Mouse (Mus musculus): ENCODE results near the gene Gm20518. TPM values are rescaled to one million over a fixed set of nuclear protein-coding genes. Genes with fewer than 3 reads are reported as not detected.

Gm20518 gene
- polyA plus RNA-seq, 1 experiment from 2014 or later: 0.54 TPM

GRCm38 (mm10) chr16:17813173-17813572, 78.3 kb downstream of the Gm20518 start:
- Histone ChIP-seq H3K4me1 (ENCODE audit: control insufficient read depth, insufficient read depth, low read length) (peaks cover 14% of the 10 kb centered on the region), H3K4me3 (replicated peaks; ENCODE audit: low read depth, low read length) (no peak overlapping the region), H3K36me3 (ENCODE audit: control insufficient read depth, insufficient read depth, low read length) (no peaks in the 10 kb centered on the region), H3K9ac (replicated peaks; ENCODE audit: low read length) (no peak overlapping the region), H3K4me2 (ENCODE audit: low read length) (no peak overlapping the region), H3K27me3 (ENCODE audit: control insufficient read depth, insufficient read depth, low read length) (peaks cover 8% of the 10 kb centered on the region; the same call in 1 of the 2 replicates), H3K9me3 (ENCODE audit: control insufficient read depth, low read length) (no peaks in the 10 kb centered on the region), H3K27ac (replicated peaks; ENCODE audit: low read depth, low read length) (no peak overlapping the region)
- ATAC-seq (ENCODE audit: low FRiP score, low TSS enrichment): no peak
- WGBS: 63% methylated on average over 4 of the region's 4 CpGs
- DNase-seq: no peak

GRCm38 (mm10) chr16:17812120-17812519, 79.4 kb downstream of the Gm20518 start:
- 8% methylated on average over 5 of the region's 5 CpGs for WGBS
- Histone ChIP-seq H3K9me3 (ENCODE audit: control insufficient read depth, low read length) (no peaks in the 10 kb centered on the region), H3K4me3 (replicated peaks; ENCODE audit: low read depth, low read length) (no peak overlapping the region), H3K4me2 (ENCODE audit: low read length) (no peak overlapping the region), H3K27ac (replicated peaks; ENCODE audit: low read depth, low read length) (no peak overlapping the region), H3K36me3 (ENCODE audit: control insufficient read depth, insufficient read depth, low read length) (no peaks in the 10 kb centered on the region), H3K27me3 (ENCODE audit: control insufficient read depth, insufficient read depth, low read length) (peaks cover 8% of the 10 kb centered on the region; the same call in 1 of the 2 replicates), H3K9ac (replicated peaks; ENCODE audit: low read length) (no peak overlapping the region), H3K4me1 (ENCODE audit: control insufficient read depth, insufficient read depth, low read length) (peaks cover 14% of the 10 kb centered on the region)
- ATAC-seq (ENCODE audit: low FRiP score, low TSS enrichment) (no peak), DNase-seq (peak; percentile 84)

- ATAC-seq (ENCODE audit: low FRiP score, low TSS enrichment) (no peak), DNase-seq (peak; percentile 56)
- H3K4me2 ChIP-seq (ENCODE audit: low read length): no peak overlapping the region
- H3K27ac ChIP-seq (replicated peaks; ENCODE audit: low read depth, low read length): no peak overlapping the region
- 25% methylated on average over 7 of the region's 7 CpGs for WGBS
- no peak overlapping the region for H3K4me3 ChIP-seq (replicated peaks; ENCODE audit: low read depth, low read length)
- H3K36me3 ChIP-seq (ENCODE audit: control insufficient read depth, insufficient read depth, low read length): no peaks in the 10 kb centered on the region
- H3K27me3 ChIP-seq (ENCODE audit: control insufficient read depth, insufficient read depth, low read length): peaks cover 27% of the 10 kb centered on the region
- no peak overlapping the region for H3K9ac ChIP-seq (replicated peaks; ENCODE audit: low read length)
- peaks cover 10% of the 10 kb centered on the region for H3K4me1 ChIP-seq (ENCODE audit: control insufficient read depth, insufficient read depth, low read length)
- H3K9me3 ChIP-seq (ENCODE audit: control insufficient read depth, low read length): no peaks in the 10 kb centered on the region
These were observed 81.8 kb downstream of the Gm20518 start for GRCm38 (mm10) chr16:17809711-17810110.

DNA sequence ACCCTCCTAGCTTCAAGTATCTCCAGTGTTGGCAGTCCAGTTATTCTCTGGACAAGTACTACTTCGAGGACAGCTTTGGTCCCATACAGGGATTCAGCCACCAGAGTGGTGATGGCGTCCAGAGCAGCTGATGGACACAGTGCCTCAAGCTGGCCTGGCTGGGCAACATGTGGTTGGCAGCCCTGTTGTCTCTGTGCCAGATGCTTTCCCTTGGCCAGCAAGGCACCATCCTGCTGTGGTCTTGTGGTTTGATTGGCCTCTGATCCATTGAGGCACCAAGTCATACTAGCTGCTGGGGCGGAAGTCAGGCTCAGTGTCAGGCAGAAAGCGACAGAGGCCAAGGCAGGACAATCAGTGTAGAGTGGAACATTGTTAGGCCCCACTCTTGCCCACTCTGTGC, 82.3 kb downstream of the Gm20518 start:
- no peak overlapping the region for H3K4me3 ChIP-seq (replicated peaks; ENCODE audit: low read depth, low read length)
- peaks cover 10% of the 10 kb centered on the region for H3K4me1 ChIP-seq (ENCODE audit: control insufficient read depth, insufficient read depth, low read length)
- H3K4me2 ChIP-seq (ENCODE audit: low read length): no peak overlapping the region
- no peaks in the 10 kb centered on the region for H3K36me3 ChIP-seq (ENCODE audit: control insufficient read depth, insufficient read depth, low read length)
- H3K27me3 ChIP-seq (ENCODE audit: control insufficient read depth, insufficient read depth, low read length): peaks cover 32% of the 10 kb centered on the region
- no peaks in the 10 kb centered on the region for H3K9me3 ChIP-seq (ENCODE audit: control insufficient read depth, low read length)
- DNase-seq: no peak
- no peak for ATAC-seq (ENCODE audit: low FRiP score, low TSS enrichment)
- 86% methylated on average over 4 of the region's 4 CpGs for WGBS
- H3K9ac ChIP-seq (replicated peaks; ENCODE audit: low read length): no peak overlapping the region
- H3K27ac ChIP-seq (replicated peaks; ENCODE audit: low read depth, low read length): no peak overlapping the region

DNA sequence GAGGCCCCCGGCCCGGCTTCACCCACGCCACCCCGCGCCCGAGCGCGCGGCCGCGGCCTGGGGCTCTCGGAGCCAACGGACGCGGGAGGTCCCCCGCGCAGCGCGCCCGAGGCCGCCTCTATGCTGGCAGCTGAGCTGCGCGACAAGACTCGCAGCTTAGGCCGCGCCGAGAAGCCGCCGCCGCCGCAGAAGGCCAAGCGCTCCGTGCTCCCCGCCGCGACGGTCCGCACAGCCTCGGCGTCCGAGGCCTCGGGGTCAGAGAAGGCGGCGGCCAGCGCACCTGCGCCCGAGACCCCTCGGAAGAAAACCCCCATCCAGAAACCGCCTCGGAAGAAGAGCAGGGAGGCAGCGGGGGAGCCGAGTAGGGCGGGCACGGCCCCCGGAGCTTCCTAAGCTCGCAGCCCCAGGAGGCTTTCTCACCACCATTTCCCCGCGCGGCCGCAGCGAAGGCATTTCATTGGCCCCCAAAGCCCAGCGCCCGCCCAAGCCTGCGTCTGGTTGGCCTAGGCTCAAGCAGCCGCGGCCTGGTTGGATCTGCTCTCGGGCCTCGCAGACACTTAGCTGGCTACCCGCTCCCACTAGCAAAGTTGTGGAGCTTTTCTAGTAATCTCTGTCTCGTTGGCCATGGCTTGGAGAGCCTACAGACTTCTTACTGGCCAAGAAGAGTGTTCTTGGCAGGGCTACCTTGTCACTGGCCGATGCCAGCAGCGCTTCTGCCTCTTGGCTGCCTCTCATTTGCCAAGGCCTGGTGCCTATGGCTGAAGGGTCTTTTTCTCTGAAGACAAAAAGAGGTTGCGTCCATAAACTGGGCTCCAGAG, 84.1 kb downstream of the Gm20518 start:
- H3K4me2 ChIP-seq (ENCODE audit: low read length): peak overlapping the region; percentile 97
- H3K4me3 ChIP-seq (replicated peaks; ENCODE audit: low read depth, low read length): peak overlapping the region; percentile 61
- peak overlapping the region; percentile 85 for H3K27ac ChIP-seq (replicated peaks; ENCODE audit: low read depth, low read length)
- H3K27me3 ChIP-seq (ENCODE audit: control insufficient read depth, insufficient read depth, low read length): peaks cover 49% of the 10 kb centered on the region
- WGBS: 2% methylated on average over 72 of the region's 73 CpGs
- peak; percentile 97 for DNase-seq
- H3K4me1 ChIP-seq (ENCODE audit: control insufficient read depth, insufficient read depth, low read length): peaks cover 22% of the 10 kb centered on the region
- no peaks in the 10 kb centered on the region for H3K36me3 ChIP-seq (ENCODE audit: control insufficient read depth, insufficient read depth, low read length)
- no peaks in the 10 kb centered on the region for H3K9me3 ChIP-seq (ENCODE audit: control insufficient read depth, low read length)
- H3K9ac ChIP-seq (replicated peaks; ENCODE audit: low read length): peak overlapping the region; percentile 89
- ATAC-seq (ENCODE audit: low FRiP score, low TSS enrichment): peak; percentile 85

DNA sequence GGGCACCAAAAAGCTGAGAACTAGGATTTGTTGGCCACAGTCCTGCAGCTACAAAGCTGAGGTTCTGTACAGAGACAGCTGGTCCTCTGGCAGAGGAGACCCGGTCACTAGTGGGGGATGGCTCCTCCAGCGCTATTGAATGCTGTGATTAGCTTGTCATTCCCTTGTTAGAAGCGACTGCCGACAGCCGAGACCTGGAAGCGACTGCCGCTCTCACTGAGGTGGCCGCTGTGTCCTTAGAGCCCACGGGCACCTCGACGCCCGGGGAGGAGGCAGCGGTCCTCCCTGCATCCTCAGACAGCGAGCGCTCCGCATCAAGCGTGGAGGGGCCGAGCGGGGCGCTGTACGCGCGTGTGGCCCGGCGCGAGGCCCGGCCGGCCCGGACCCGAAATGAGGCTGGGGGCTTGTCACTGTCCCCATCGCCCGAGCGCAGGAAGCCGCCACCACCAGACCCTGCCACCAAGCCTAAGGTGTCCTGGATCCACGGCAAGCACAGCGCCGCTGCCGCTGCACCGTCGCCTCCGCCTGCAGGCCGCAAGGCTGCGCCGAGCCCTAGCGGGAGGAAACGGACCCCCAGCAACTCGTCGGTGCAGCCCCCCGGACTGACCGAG, 84.8 kb downstream of the Gm20518 start:
- peak overlapping the region; percentile 97 for H3K4me2 ChIP-seq (ENCODE audit: low read length)
- H3K36me3 ChIP-seq (ENCODE audit: control insufficient read depth, insufficient read depth, low read length): no peaks in the 10 kb centered on the region
- DNase-seq (no peak), ATAC-seq (ENCODE audit: low FRiP score, low TSS enrichment) (peak; percentile 13; the same call in 1 of the 2 replicates)
- H3K27ac ChIP-seq (replicated peaks; ENCODE audit: low read depth, low read length): peak overlapping the region; percentile 85
- peaks cover 56% of the 10 kb centered on the region for H3K27me3 ChIP-seq (ENCODE audit: control insufficient read depth, insufficient read depth, low read length)
- peak overlapping the region; percentile 61 for H3K4me3 ChIP-seq (replicated peaks; ENCODE audit: low read depth, low read length)
- H3K9ac ChIP-seq (replicated peaks; ENCODE audit: low read length): peak overlapping the region; percentile 89
- under 1% methylated on average over 50 of the region's 50 CpGs for WGBS
- no peaks in the 10 kb centered on the region for H3K9me3 ChIP-seq (ENCODE audit: control insufficient read depth, low read length)
- H3K4me1 ChIP-seq (ENCODE audit: control insufficient read depth, insufficient read depth, low read length): peaks cover 24% of the 10 kb centered on the region

DNA sequence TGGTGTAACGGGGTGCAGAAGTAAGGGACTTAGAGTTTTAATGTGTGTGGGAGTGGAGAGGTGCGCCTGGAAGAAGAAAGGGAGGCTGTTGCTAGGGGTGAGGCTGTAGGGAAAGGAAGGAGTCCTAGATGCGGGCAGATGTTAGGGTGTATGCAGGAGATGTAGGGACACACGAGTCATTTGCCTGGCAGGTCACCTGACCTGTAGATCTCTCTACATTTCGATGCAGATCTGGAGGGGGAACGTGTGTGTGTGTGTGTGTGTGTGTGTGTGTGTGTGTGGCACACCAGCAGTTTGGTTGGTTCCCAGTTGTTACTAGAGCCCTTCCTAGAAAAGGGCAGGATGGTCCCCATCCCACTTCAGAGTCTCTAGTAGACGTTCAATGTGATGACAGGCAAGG, 86.5 kb downstream of the Gm20518 start:
- 4% methylated on average over 7 of the region's 7 CpGs for WGBS
- no peak overlapping the region for H3K27ac ChIP-seq (replicated peaks; ENCODE audit: low read depth, low read length)
- H3K4me3 ChIP-seq (replicated peaks; ENCODE audit: low read depth, low read length): no peak overlapping the region; the same call in 1 of the 2 replicates
- peak overlapping the region; percentile 53 for H3K4me2 ChIP-seq (ENCODE audit: low read length)
- no peaks in the 10 kb centered on the region for H3K9me3 ChIP-seq (ENCODE audit: control insufficient read depth, low read length)
- ATAC-seq (ENCODE audit: low FRiP score, low TSS enrichment) (no peak), DNase-seq (no peak)
- peaks cover 24% of the 10 kb centered on the region for H3K4me1 ChIP-seq (ENCODE audit: control insufficient read depth, insufficient read depth, low read length)
- no peak overlapping the region for H3K9ac ChIP-seq (replicated peaks; ENCODE audit: low read length)
- no peaks in the 10 kb centered on the region for H3K36me3 ChIP-seq (ENCODE audit: control insufficient read depth, insufficient read depth, low read length)
- peaks cover 71% of the 10 kb centered on the region for H3K27me3 ChIP-seq (ENCODE audit: control insufficient read depth, insufficient read depth, low read length)

DNA sequence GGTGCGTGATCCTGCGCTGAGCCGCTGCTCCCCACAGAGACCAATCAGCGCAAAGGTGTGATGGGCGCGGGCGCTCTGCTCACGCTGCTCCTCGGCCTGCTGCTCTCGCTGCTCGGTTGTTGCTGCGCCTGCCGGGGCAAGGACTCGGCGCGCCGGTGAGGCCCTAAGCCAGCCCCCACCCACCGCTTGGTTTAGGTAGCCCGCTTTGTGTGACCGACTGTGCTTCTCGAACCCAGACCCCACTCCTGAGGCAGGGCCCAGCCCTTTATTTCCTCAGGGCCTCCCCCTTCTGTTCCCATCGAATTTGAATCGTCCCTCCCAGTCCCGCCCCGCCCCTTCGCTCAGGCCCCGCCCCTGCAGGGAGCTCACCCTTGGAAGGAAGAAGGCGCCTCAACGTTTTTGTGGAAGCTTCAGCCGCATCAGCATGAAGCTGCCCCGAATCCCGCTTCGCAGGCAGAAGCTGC, 87.0 kb downstream of the Gm20518 start:
- Histone ChIP-seq H3K36me3 (ENCODE audit: control insufficient read depth, insufficient read depth, low read length) (no peaks in the 10 kb centered on the region), H3K4me2 (ENCODE audit: low read length) (peak overlapping the region; percentile 53), H3K27me3 (ENCODE audit: control insufficient read depth, insufficient read depth, low read length) (peaks cover 76% of the 10 kb centered on the region), H3K9ac (replicated peaks; ENCODE audit: low read length) (no peak overlapping the region), H3K4me1 (ENCODE audit: control insufficient read depth, insufficient read depth, low read length) (peaks cover 21% of the 10 kb centered on the region), H3K27ac (replicated peaks; ENCODE audit: low read depth, low read length) (no peak overlapping the region), H3K9me3 (ENCODE audit: control insufficient read depth, low read length) (no peaks in the 10 kb centered on the region), H3K4me3 (replicated peaks; ENCODE audit: low read depth, low read length) (peak overlapping the region; percentile 18)
- 1% methylated on average over 33 of the region's 33 CpGs for WGBS
- ATAC-seq (ENCODE audit: low FRiP score, low TSS enrichment): no peak
- DNase-seq: peak; percentile 57

Measured in midbrain, embryonic 14.5 days (tissue).